Mouse (Mus musculus) MEL (cell line): ENCODE data around the gene Zfp217.

Experiments used
- POLR2AphosphoS2 ChIP-seq: IDR thresholded peaks from 2 replicates; pipeline ENCODE4 v1.6.1; 2011; ENCODE audit warnings: low read length, improper control_type of control experiment
- TCF12 ChIP-seq: IDR thresholded peaks from 2 replicates; pipeline ENCODE4 v1.6.1; 2014; ENCODE audit warnings: low read depth, mild to moderate bottlenecking, inconsistent platforms, low read length, improper control_type of control experiment, moderate library complexity

GRCm38 (mm10) chr2:170116704-170117281, 31.1 kb downstream of the Zfp217 start:
- TF ChIP-seq TCF12 = no peak
- TF ChIP-seq POLR2AphosphoS2 = no peak
